Mouse (Mus musculus) midbrain, embryonic 11.5 days (tissue): Measurements from ENCODE around the gene Emc8. TPM values are rescaled to one million over a fixed set of nuclear protein-coding genes. Genes with fewer than 3 reads are reported as not detected.

Experiments used
- ATAC-seq: fragments of 200-750 bp; cut with Nextera tagmentation; 2 replicates; pipeline ENCODE4 v1.8.0; 2017; ENCODE audit warnings: moderate TSS enrichment, moderate library complexity; ENCODE audit not compliant: low FRiP score
- DNase-seq: peaks from one replicate; pipeline ENCODE4 v3.0.0; 2015; ENCODE audit warnings: low spot score; ENCODE audit errors: missing footprints
- H3K27ac ChIP-seq: fragments of 300-500 bp; sonication (generic); 2 replicates; pipeline ENCODE4 v1.5.1; 2014; ENCODE audit warnings: low read depth, low read length
- H3K27me3 ChIP-seq: fragments of 300-500 bp; sonication (generic); 2 replicates; pipeline ENCODE4 v1.6.1; 2014; ENCODE audit warnings: mild to moderate bottlenecking, low read length, moderate library complexity, mixed read lengths; ENCODE audit not compliant: control insufficient read depth, insufficient read depth
- H3K36me3 ChIP-seq: fragments of 300-500 bp; sonication (generic); 2 replicates; pipeline ENCODE4 v1.6.1; 2014; ENCODE audit warnings: mild to moderate bottlenecking, low read length, moderate library complexity, mixed read lengths; ENCODE audit not compliant: control insufficient read depth, insufficient read depth
- H3K4me1 ChIP-seq: fragments of 300-500 bp; sonication (generic); 2 replicates; pipeline ENCODE4 v1.6.1; 2014; ENCODE audit warnings: low read length; ENCODE audit not compliant: control insufficient read depth, insufficient read depth
- H3K4me2 ChIP-seq: fragments of 300-500 bp; sonication (generic); 2 replicates; pipeline ENCODE4 v1.6.1; 2014; ENCODE audit warnings: mild to moderate bottlenecking, moderate library complexity
- H3K4me3 ChIP-seq: fragments of 300-500 bp; sonication (generic); 2 replicates; pipeline ENCODE4 v1.5.1; 2014; ENCODE audit warnings: low read depth, low read length
- H3K9ac ChIP-seq: fragments of 300-500 bp; sonication (generic); 2 replicates; pipeline ENCODE4 v1.6.1; 2014; ENCODE audit warnings: low read length
- H3K9me3 ChIP-seq: fragments of 300-500 bp; sonication (generic); 2 replicates; pipeline ENCODE4 v1.6.1; 2016; ENCODE audit warnings: low read length; ENCODE audit not compliant: control insufficient read depth
- WGBS: fragments of 180-500 bp; shearing (Covaris S2); extraction: QIAGEN DNeasy Blood & Tissue Kit; methylation state at CpG from one replicate; pipeline ENCODE4 v1.1.7; 2014; 5-methylcytosine and 5-hydroxymethylcytosine counted together
- polyA plus RNA-seq: library from polyadenylated mRNA; unstranded; fragments of >200 nt; fragmentation: Nextera tagmentation; extraction: Ambion mirVana; gene quantifications from 2 replicates; pipeline ENCODE4 v1.2.1, GENCODE M21; 2014

Emc8 gene
- polyA plus RNA-seq, 1 experiment from 2014 or later = 292 TPM

DNA sequence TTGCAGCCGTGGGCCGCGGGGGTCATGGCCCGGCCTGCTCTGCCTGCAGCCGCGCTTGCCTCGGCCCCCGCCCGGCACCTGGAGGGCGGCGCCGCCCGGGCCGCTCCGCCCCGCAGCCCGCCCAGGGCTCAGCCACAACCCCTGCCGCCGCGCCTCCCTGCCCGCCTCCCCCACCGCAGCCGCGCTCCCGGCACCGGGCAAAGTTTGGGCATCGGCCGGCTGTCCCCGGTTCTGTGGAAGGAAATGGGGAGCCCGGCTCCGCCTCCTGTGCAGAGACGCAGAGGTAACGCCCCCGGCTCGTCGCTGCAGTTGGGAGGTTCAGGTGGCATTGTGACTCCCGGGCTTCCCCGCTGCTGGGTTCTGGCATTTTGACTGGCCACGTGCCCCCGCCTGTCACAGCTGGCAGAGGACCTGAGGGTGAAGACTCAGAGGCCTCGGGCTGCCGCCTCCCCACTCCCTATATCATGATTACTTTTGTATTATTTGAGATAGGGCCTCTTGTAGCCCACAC is 34.0 kb downstream of the Emc8 start:
- no peak for DNase-seq
- Histone ChIP-seq H3K4me1 (peaks cover 10% of the 10 kb centered on the region), H3K9me3 (no peaks in the 10 kb centered on the region), H3K27ac (no peak overlapping the region), H3K9ac (peak overlapping the region; percentile 64), H3K27me3 (peaks cover 25% of the 10 kb centered on the region), H3K4me3 (peak overlapping the region; percentile 47), H3K4me2 (peak overlapping the region; percentile 97), H3K36me3 (no peaks in the 10 kb centered on the region)
- under 1% methylated on average over 30 of the region's 42 CpGs for WGBS
- ATAC-seq = peak; percentile 65

DNA sequence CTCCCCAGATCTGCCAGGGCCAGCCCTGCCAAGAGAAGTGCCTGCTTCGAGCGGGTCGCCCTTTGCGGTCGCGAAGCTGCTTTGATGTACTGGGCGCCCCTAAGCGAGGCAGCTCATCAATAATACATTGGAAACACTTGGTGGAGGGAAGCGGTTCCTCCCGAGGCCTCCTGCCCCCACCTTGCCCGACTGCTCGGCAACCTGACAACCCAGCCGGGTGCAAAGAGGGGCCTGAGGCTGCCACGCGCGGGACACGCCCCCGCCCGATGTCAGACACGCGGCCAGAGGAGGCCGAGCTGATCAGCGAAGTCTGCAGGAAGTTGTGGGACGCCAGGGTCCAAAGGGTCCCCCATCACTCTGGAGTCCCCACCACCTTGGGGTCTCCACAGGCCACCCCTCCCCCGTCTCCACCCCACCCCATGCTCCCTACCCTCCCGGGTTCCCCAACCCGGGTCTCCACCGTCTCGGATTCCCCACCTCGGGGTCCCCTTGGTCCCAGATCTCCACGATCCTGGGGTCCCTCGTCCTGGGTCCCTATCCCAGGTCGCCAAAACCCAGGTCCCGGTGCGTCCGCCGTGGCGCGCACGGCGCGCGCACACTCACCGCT is 34.6 kb downstream of the Emc8 start:
- peaks cover 10% of the 10 kb centered on the region for H3K4me1 ChIP-seq
- no peaks in the 10 kb centered on the region for H3K9me3 ChIP-seq
- H3K4me2 ChIP-seq = peak overlapping the region; percentile 97
- H3K36me3 ChIP-seq = no peaks in the 10 kb centered on the region
- peak overlapping the region; percentile 64 for H3K9ac ChIP-seq
- no peak overlapping the region for H3K27ac ChIP-seq
- H3K27me3 ChIP-seq = peaks cover 25% of the 10 kb centered on the region
- H3K4me3 ChIP-seq = peak overlapping the region; percentile 47
- WGBS = under 1% methylated on average over 44 of the region's 44 CpGs
- peak; percentile 93 for DNase-seq
- ATAC-seq = peak; percentile 47

DNA sequence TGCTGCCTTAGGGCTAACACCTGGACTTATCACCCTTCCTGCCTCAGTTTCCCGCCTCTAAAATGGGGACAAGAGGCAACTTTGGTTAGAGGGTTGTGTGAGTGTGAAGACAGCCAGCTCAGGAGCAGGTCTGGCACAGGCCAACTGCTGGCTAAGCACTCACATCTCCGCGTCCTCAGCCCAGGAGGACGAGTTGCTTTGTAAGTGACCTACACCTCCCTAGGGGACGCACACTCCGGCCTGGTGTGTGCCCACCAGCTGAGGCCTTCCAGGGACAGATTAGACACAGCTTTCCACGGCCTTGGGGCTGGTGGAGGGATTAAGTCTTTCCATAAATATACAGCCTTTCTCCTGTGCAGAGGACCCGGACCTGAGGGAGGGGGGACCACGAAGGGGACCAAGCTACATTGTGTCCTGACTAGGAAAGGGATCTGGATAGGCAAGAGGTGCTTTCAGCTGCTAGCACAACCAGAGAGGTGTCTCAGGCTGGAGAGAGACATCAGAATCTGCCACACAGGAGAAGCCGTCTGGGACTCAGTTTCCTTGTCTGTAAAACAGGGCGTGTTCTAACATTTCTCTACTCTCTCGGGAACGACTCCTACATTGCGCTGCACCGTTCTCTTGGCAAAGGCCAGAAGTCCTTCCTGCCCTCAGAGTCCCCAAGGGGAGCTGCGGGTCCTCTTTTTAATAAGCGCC is 35.3 kb downstream of the Emc8 start:
- DNase-seq (peak; percentile 90), ATAC-seq (peak; percentile 12; the same call in 1 of the 2 replicates)
- 25% methylated on average over 17 of the region's 17 CpGs for WGBS
- peak overlapping the region; percentile 97 for H3K4me2 ChIP-seq
- peaks cover 10% of the 10 kb centered on the region for H3K4me1 ChIP-seq
- H3K9ac ChIP-seq = no peak overlapping the region
- no peaks in the 10 kb centered on the region for H3K9me3 ChIP-seq
- H3K4me3 ChIP-seq = peak overlapping the region; percentile 47
- H3K27me3 ChIP-seq = peaks cover 25% of the 10 kb centered on the region
- no peaks in the 10 kb centered on the region for H3K36me3 ChIP-seq
- no peak overlapping the region for H3K27ac ChIP-seq

DNA sequence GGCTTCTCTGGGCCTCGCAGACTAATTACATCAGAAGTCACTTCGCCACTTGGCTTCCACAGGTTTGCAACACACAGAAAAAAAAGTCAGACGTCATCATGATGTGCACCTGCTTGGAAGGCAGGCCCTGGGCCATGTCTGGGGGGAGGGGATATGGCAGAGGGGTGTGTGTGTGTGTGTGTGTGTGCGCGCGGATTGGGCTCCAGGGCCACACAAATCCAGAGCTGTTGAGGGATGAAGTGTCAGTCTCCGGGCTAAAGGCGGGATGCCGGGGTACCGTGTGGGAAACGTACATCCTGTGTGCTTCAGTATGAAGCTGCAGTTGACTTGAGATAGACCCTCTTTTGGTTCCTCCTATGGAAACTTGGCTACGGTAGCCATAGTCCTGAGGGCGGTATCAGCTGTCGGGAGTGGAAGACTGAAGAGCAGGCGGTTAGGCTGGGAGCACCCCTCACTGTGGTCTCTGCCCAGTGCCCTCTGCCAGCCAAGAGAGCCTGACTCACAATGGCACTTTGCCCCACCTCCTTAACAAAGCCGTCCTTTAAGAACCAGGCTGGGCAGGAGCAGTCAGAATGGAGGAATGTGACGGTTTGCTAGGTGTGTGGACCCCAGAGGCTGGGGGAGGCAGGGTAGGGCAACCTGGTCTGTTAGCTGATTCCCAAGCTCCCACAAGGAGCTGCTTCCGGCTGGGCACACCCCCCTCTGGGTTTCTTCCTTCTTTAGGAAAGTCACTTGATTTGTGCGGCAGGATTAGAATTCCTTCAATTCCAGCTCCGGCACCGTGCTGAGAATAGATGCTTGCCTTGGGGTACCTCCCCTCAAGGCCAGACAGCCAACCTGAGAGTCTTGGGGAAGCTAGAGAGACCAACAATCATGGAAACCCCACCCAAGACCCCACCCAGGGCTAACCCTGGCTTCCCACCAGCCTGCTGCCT is 36.7 kb downstream of the Emc8 start:
- no peak overlapping the region for H3K4me3 ChIP-seq
- no peaks in the 10 kb centered on the region for H3K9me3 ChIP-seq
- 79% methylated on average over 21 of the region's 21 CpGs for WGBS
- peaks cover 25% of the 10 kb centered on the region for H3K27me3 ChIP-seq
- DNase-seq = no peak
- ATAC-seq = no peak
- H3K9ac ChIP-seq = no peak overlapping the region
- no peak overlapping the region for H3K4me2 ChIP-seq
- peaks cover 10% of the 10 kb centered on the region for H3K4me1 ChIP-seq
- no peak overlapping the region for H3K27ac ChIP-seq
- H3K36me3 ChIP-seq = no peaks in the 10 kb centered on the region

DNA sequence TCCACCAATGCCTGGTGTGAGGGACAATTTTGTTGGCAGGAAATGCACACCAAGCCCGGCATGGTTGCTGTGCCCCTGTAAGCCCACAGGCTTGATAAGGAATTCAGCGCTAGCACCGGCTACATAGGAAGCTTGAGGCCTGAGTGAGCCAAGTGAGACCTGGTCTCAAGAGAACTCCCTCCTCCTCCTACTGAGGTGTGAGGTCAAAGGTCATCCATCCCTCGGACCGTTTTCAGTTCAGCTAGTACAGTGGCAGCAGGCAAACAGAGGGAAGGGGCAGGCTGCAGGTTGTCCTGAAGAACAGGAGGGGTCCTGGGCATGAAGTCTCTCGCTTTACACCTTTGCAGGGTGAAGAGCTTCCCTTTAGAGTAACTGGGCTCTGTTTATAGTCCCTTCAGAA is 37.5 kb downstream of the Emc8 start:
- H3K36me3 ChIP-seq = no peaks in the 10 kb centered on the region
- peaks cover 25% of the 10 kb centered on the region for H3K27me3 ChIP-seq
- DNase-seq (no peak), ATAC-seq (no peak)
- H3K4me1 ChIP-seq = peaks cover 10% of the 10 kb centered on the region
- no peak overlapping the region for H3K4me3 ChIP-seq
- WGBS = 59% methylated on average over 6 of the region's 6 CpGs
- H3K4me2 ChIP-seq = no peak overlapping the region
- H3K9ac ChIP-seq = no peak overlapping the region
- H3K27ac ChIP-seq = no peak overlapping the region
- H3K9me3 ChIP-seq = no peaks in the 10 kb centered on the region

DNA sequence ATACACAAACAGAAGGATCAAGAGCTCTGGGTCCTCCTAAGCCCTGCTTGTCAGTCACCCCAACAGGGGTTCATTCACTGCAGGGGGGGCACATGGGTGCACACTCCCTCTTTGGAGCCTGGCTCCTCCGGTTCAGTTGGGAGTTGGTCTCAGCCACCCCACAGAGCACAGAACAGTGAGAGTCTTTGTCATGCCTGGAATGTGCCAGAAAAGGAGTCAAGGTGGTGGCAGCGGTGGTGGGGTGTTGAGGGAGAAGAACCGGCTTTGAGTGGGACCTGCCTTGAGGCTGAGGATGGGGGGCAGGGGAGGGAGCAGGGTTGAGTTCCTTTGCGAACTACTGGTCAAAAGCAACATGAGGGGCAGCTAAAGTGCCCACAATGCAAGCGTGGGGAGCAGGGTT is 38.3 kb downstream of the Emc8 start:
- Histone ChIP-seq H3K4me2 (no peak overlapping the region), H3K27me3 (peaks cover 21% of the 10 kb centered on the region), H3K27ac (no peak overlapping the region), H3K9ac (no peak overlapping the region), H3K4me1 (peaks cover 10% of the 10 kb centered on the region), H3K9me3 (no peaks in the 10 kb centered on the region), H3K36me3 (no peaks in the 10 kb centered on the region), H3K4me3 (no peak overlapping the region)
- DNase-seq (no peak), ATAC-seq (no peak)
- 49% methylated on average over 5 of the region's 5 CpGs for WGBS

DNA sequence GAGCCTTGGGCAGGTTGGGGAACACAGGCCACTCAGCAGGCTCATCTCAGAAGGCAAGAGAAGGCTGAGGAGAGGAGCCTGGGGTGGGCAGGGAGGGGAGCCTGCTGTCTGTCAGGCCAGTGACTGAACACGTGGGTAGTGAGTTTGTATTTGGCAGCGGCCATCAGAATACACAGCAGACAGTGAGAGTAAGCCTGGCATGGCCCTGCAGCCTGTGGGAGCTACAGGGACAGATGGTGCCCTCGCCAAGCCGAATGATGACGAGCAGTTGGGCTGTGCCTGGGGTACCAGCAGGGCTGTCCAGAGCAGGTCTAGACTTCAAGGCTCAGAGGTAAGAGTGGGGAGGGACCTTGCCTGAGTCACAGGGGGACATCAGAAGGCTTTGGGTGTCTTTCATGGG is 41.1 kb downstream of the Emc8 start:
- H3K4me2 ChIP-seq = no peak overlapping the region
- H3K9me3 ChIP-seq = no peaks in the 10 kb centered on the region
- H3K4me3 ChIP-seq = no peak overlapping the region
- peaks cover 4% of the 10 kb centered on the region; the same call in 1 of the 2 replicates for H3K4me1 ChIP-seq
- H3K27me3 ChIP-seq = no peaks in the 10 kb centered on the region; the same call in 1 of the 2 replicates
- H3K27ac ChIP-seq = no peak overlapping the region
- no peak for DNase-seq
- no peak overlapping the region for H3K9ac ChIP-seq
- ATAC-seq = no peak
- WGBS = 95% methylated on average over 5 of the region's 5 CpGs
- H3K36me3 ChIP-seq = no peaks in the 10 kb centered on the region

DNA sequence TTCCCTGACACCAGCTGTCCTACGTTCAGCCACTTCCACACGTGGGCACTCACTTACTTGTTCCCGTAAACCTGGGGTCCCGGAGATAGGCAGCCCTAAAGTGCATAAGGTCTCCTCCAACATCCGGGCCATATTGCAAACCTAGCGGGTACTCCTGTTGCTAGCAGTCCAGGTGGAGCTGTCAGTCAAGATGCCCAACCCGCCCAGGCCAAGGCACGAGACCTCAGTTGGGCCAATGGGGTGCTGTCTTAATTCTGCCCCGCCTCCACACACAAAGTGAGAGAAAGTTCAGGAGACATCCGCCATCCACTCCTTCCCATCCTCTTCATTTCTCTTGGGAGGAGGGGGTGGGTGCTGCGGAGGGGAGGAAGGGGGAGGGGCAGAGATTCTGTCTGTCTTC is 41.9 kb downstream of the Emc8 start:
- no peak overlapping the region for H3K4me2 ChIP-seq
- H3K27ac ChIP-seq = no peak overlapping the region
- WGBS = 64% methylated on average over 11 of the region's 11 CpGs
- H3K36me3 ChIP-seq = no peaks in the 10 kb centered on the region
- H3K9me3 ChIP-seq = no peaks in the 10 kb centered on the region
- peaks cover 7% of the 10 kb centered on the region; the same call in 1 of the 2 replicates for H3K4me1 ChIP-seq
- no peaks in the 10 kb centered on the region; the same call in 1 of the 2 replicates for H3K27me3 ChIP-seq
- H3K4me3 ChIP-seq = no peak overlapping the region
- no peak overlapping the region for H3K9ac ChIP-seq
- ATAC-seq (no peak), DNase-seq (no peak)
